Mouse (Mus musculus): ENCODE measurements around the gene Gga3.

Gene Gga3

GRCm38 (mm10) chr11:115564064-115564809 is 39.6 kb downstream of the Gga3 start, which contains the start of gene Nup85:
Nup85 (plus strand) TSS chr11:115564434.
- DNase-seq (ENCODE audit: low spot score): peak; percentile 95

GRCm38 (mm10) chr11:115563406-115563805 is 40.4 kb downstream of the Gga3 start:
- DNase-seq (ENCODE audit: low spot score): no peak

- no peak for DNase-seq (ENCODE audit: low spot score)
Measured at GRCm38 (mm10) chr11:115555717-115556116, 48.1 kb downstream of the Gga3 start.

DNA sequence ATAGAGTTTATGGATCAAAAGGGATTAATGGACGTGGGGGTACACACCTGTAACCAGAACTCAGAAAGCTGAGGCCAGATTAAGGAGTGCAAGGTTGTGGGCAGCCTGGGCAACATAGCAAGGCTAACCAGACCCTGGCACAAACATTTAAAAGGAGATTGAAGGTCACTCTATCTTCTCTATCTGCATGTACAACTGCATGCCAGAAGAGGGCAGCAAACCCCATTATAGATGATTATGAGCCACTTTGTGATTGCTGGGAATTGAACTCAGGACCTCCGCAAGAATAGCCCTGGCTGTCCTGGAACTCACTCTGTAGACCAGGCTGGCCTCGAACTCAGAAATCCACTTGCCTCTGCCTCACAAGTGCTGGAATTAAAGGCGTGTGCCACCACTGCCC is 51.1 kb downstream of the Gga3 start:
- no peak for DNase-seq (ENCODE audit: low spot score)

DNA sequence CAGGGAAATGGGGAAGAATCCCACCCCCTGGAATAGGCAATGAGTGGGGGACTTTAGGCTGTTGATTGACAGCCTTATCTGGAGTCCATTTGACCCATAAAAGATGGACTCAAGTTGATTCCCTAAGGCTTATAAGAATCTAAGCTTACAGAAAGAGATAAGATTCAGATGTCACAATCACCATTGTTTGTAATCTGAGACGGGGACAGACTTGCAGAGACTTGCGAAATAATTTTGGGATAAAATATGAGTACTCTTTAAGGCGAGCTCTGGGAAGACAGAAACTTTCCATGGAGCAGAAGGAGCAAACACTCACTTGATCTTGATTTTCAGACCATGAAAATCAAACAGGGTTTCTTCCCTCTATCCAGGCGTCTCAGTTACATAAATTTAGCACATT is 60.3 kb downstream of the Gga3 start:
- DNase-seq (ENCODE audit: low spot score): no peak

GRCm38 (mm10) chr11:115538045-115538444 is 65.8 kb downstream of the Gga3 start:
- DNase-seq (ENCODE audit: low spot score): no peak

GRCm38 (mm10) chr11:115536856-115537568 is 66.8 kb downstream of the Gga3 start:
- no peak for DNase-seq (ENCODE audit: low spot score)

- DNase-seq (ENCODE audit: low spot score): peak; percentile 97
Measured at GRCm38 (mm10) chr11:115536038-115536681, 67.7 kb downstream of the Gga3 start, which contains the start of gene Sumo2. Sumo2 (minus strand) TSS chr11:115536276.

DNA sequence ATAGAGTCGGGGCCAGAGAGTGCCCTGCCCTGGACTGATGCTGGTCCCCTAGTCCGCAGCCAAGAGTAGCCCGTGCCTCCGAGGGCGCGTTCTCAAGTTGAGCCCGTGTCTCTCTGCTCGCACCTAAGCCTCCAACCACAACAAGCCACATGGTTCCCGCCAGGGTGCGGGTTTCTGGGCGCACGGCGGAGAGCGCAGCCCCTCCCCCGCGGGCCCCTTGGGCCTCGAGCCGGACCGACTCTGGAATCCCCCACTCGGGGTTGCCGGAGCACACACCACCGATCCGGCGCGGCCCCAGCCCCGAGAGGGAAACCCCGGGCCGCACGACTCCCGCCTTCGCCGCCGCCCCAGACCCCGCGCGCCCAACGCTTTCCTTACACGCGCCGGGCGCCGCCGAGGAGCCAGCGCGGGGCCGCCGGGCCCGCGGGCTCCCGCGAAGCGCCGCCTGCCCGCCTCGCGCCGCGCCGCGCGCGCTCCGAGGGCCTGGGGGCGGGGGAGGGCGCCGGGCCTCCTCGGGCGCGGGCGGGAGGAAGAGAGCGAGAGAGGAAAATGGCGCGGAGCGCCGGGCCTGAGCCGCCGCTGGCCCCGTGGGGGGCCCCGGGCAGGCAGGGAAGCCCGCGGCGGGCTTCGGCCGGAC is 68.3 kb downstream of the Gga3 start:
- DNase-seq (ENCODE audit: low spot score): no peak

DNA sequence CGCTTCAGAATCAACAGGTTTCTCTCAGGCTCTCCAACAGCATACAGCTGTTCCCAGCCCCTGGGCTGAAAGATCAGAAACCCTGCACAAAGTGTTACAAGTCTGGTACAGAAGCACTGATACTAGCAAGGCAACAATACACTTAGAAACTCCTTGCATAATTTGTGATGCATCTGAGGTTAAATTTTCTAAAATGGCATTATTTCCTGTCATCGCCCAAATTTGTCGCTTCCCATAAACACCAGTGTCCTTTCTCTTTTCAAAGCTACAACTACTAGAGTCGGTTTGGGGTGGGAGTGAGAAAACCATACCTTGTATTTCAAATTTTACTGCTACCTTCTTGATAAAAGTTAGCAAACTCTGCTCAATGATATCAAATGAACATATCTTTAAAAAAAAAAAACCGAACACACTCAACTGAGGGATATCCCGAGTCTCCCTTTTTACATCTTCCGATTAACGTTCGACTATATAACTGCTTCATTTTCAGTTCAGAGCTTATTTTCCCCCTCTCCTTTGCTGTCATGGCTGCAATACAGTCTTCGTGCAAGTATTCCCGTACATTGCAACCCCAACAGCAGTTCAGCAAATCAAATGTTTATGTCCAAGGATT is 69.0 kb downstream of the Gga3 start:
- DNase-seq (ENCODE audit: low spot score): no peak
